Mouse (Mus musculus) ES-Bruce4 (cell line): ENCODE results near the gene Arhgef25.

Experiments used
- CTCF ChIP-seq: IDR thresholded peaks from one replicate; pipeline ENCODE4 v1.8.1; 2011; ENCODE audit warnings: low read depth, low read length
- POLR2A ChIP-seq: IDR thresholded peaks from one replicate; pipeline ENCODE4 v1.8.1; 2011; ENCODE audit warnings: low read length; ENCODE audit not compliant: insufficient read depth

DNA sequence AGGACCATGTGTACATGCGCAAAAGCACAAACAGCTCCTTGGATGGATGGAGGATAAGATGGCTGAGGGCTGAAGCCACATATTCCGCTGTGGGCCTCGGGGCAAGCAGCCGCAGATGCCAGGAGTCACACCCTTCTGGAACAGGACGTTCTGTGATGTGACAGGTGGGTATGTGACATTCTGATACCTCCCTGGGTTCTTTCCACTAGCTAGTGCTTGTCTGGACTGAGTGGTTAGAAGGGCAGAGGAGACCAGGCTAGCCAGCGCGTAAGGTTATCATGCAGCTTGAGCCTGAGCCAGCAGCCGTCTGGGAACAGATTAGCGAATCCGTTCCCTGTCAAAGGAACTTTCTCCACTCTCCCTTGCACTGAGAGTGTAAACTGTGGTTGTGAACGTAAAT, 48.9 kb downstream of the Arhgef25 start:
- no peak for TF ChIP-seq CTCF
- no peak for TF ChIP-seq POLR2A
